Mouse (Mus musculus): ENCODE measurements around the gene Zfhx2. TPM values are rescaled to one million over a fixed set of nuclear protein-coding genes. Genes with fewer than 3 reads are reported as not detected.

The Zfhx2 gene
- total and polyA plus RNA-seq, 3 experiments, result 0.42 to 3.2 TPM; not detected in 1

- peaks cover 0 to 5% of the 10 kb centered on the region in 2 experiments; a peak in 2 of 4 replicates for H3K36me3 ChIP-seq (ENCODE audit: control insufficient read depth in 1 of 2, insufficient read depth in 2 of 2, low read length in 2 of 2)
- H3K4me3 ChIP-seq (ENCODE audit: control insufficient read depth in 1 of 2, insufficient read depth in 1 of 2, low read depth in 2 of 2, low read length in 2 of 2), result peak within 1 kb of the TSS; percentile 72 to 97
- H3K27ac ChIP-seq (ENCODE audit: control insufficient read depth, low read depth, low read length), result peak within 1 kb of the TSS; percentile 63
- H3K4me1 ChIP-seq (ENCODE audit: control insufficient read depth in 1 of 2, insufficient read depth in 2 of 2, low read length in 2 of 2), result peaks cover 6 to 10% of the 10 kb centered on the region in 2 experiments
- peaks cover 2% of the 10 kb centered on the region; the same call in 1 of the 2 replicates for H3K79me2 ChIP-seq (ENCODE audit: control insufficient read depth, insufficient read depth, low read length, poor library complexity)
- no peaks in the 10 kb centered on the region for H3K9me3 ChIP-seq (replicated peaks; ENCODE audit: insufficient read depth, low read length)
- H3K9ac ChIP-seq (ENCODE audit: control insufficient read depth, low read depth, low read length, poor library complexity, severe bottlenecking), result peak within 1 kb of the TSS; percentile 78
- peaks cover 1 to 2% of the 10 kb centered on the region in 2 experiments; a peak in 2 of 4 replicates for H3K27me3 ChIP-seq (ENCODE audit: control insufficient read depth in 1 of 2, insufficient read depth in 2 of 2, low read length in 2 of 2)
- DNase-seq (ENCODE audit: low read depth, low spot score), result peak; percentile 92
- TF ChIP-seq HCFC1 (IDR thresholded peaks at IDR 0.05; ENCODE audit: low read depth, low read length) (peak; percentile 74), TBP (IDR thresholded peaks at IDR 0.05; ENCODE audit: low read depth, low read length) (peak; percentile 73; the same call in 1 of the 2 replicates), ELF1 (IDR thresholded peaks at IDR 0.05; ENCODE audit: low read depth, low read length) (peak; percentile 97), GATA1 (IDR thresholded peaks at IDR 0.05; ENCODE audit: low read depth, low read length) (no peak), ZNF384 (IDR thresholded peaks at IDR 0.05; ENCODE audit: low read depth, low read length) (no peak), RCOR1 (IDR thresholded peaks at IDR 0.05; ENCODE audit: low read depth, low read length) (no peak), MYC (IDR thresholded peaks at IDR 0.05; ENCODE audit: low read depth, low read length) (peak; percentile 69; the same call in 1 of the 2 replicates), KAT2A (conservative IDR thresholded peaks at IDR 0.05; ENCODE audit: low read depth, low read length) (no peak), MAFK (IDR thresholded peaks at IDR 0.05; ENCODE audit: borderline replicate concordance, low read depth, low read length) (no peak), POLR2A (IDR thresholded peaks at IDR 0.05; ENCODE audit: control insufficient read depth in 1 of 2, insufficient read depth in 1 of 2, low read depth in 1 of 2, low read length in 2 of 2, poor library complexity in 1 of 2) (peak in 1 of 2 experiments; percentile 88; a peak in 3 of 4 replicates), ETS1 (IDR thresholded peaks at IDR 0.05; ENCODE audit: low read depth, low read length) (no peak), CTCF (IDR thresholded peaks at IDR 0.05 in 2 of 3, conservative IDR thresholded peaks at IDR 0.05 in 1 of 3; ENCODE audit: control insufficient read depth in 1 of 3, insufficient read depth in 1 of 3, low read depth in 2 of 3, low read length in 3 of 3, poor library complexity in 1 of 3, severe bottlenecking in 1 of 3) (no peak; a peak in 1 of 6 replicates), MEF2A (IDR thresholded peaks at IDR 0.05; ENCODE audit: extremely low read depth, insufficient replicate concordance, low read depth, low read length, poor library complexity, severe bottlenecking) (no peak), USF2 (IDR thresholded peaks at IDR 0.05; ENCODE audit: borderline replicate concordance in 1 of 2, insufficient read depth in 1 of 2, low read depth in 1 of 2, low read length in 2 of 2) (no peak), MAX (IDR thresholded peaks at IDR 0.05; ENCODE audit: low read length) (peak; percentile 72), USF1 (IDR thresholded peaks at IDR 0.05; ENCODE audit: low read depth, low read length) (peak; percentile 41; the same call in 1 of the 2 replicates), TAL1 (IDR thresholded peaks at IDR 0.05; ENCODE audit: low read length) (no peak), MAZ (IDR thresholded peaks at IDR 0.05; ENCODE audit: low read depth, low read length) (peak; percentile 72), RAD21 (IDR thresholded peaks at IDR 0.05; ENCODE audit: low read depth, low read length) (no peak), MYB (IDR thresholded peaks at IDR 0.05; ENCODE audit: low read depth, low read length) (no peak), SMC3 (IDR thresholded peaks at IDR 0.05; ENCODE audit: low read depth, low read length) (no peak), BHLHE40 (IDR thresholded peaks at IDR 0.05; ENCODE audit: borderline replicate concordance, low read depth, low read length) (no peak), JUND (IDR thresholded peaks at IDR 0.05; ENCODE audit: low read depth, low read length) (no peak), CHD2 (IDR thresholded peaks at IDR 0.05; ENCODE audit: low read length) (no peak), ZMIZ1 (IDR thresholded peaks at IDR 0.05; ENCODE audit: low read depth, low read length) (peak; percentile 82; the same call in 1 of the 2 replicates), ZC3H11A (IDR thresholded peaks at IDR 0.05; ENCODE audit: low read depth, low read length) (no peak), E2F4 (IDR thresholded peaks at IDR 0.05; ENCODE audit: borderline replicate concordance, low read depth, low read length) (peak; percentile 50; the same call in 1 of the 2 replicates), POLR2AphosphoS2 (IDR thresholded peaks at IDR 0.05; ENCODE audit: low read length) (peak; percentile 76; the same call in 1 of the 2 replicates), POLR2AphosphoS5 (IDR thresholded peaks at IDR 0.05; ENCODE audit: borderline replicate concordance, low read depth, low read length) (no peak), CHD1 (IDR thresholded peaks at IDR 0.05; ENCODE audit: low read depth, low read length) (no peak), ZKSCAN1 (IDR thresholded peaks at IDR 0.05; ENCODE audit: low read depth, low read length) (no peak), NRF1 (IDR thresholded peaks at IDR 0.05; ENCODE audit: insufficient read depth, low read depth, low read length, poor library complexity, severe bottlenecking) (peak; percentile 88), GABPA (IDR thresholded peaks at IDR 0.05; ENCODE audit: low read depth, low read length) (no peak), NELFE (IDR thresholded peaks at IDR 0.05; ENCODE audit: low read depth, low read length) (peak; percentile 90)
Measured at GRCm38 (mm10) chr14:55105836-55106809, 14.0 kb upstream of the Zfhx2 start, which contains the start of gene Ap1g2. Gene Ap1g2 (minus strand): TSS chr14:55106593.

Data from MEL (cell line).